Mouse (Mus musculus) ovary, adult 10 weeks (tissue): ENCODE results near the gene Slc22a29. TPM values are rescaled to one million over a fixed set of nuclear protein-coding genes. Genes with fewer than 3 reads are reported as not detected.

Source experiments
- polyA plus RNA-seq: library from polyadenylated mRNA; stranded (reverse); fragments of 350-450 nt; fragmentation: Illumina TruSeq; extraction: RNeasy Lipid Tissue Mini Kit (QIAGEN cat#74804); gene quantifications from one replicate; pipeline ENCODE4 v1.2.3, GENCODE M21; 2014

Gene Slc22a29
- not detected for polyA plus RNA-seq

DNA sequence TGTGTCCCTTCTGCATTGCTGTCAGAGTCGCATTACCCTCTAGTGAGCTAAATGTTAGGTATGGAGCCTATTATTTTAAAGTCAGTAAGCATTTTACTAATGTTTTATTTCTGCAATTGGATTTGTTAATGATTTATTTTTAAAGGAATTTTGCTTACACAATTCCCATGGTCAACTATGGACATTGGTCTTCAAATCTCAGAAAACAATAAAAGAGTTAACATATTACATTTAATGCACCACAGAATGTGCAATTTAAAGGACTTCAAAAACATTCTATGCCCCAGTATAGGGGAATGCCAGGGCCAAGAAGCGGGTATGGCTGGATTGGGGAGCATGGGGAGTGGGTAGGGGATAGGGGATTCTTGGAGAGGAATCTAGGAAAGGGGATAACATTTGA lies at the start of gene Slc22a29:
TSS of gene Slc22a29 (minus strand) at position 101 of the 400 bp plus-strand sequence.

DNA sequence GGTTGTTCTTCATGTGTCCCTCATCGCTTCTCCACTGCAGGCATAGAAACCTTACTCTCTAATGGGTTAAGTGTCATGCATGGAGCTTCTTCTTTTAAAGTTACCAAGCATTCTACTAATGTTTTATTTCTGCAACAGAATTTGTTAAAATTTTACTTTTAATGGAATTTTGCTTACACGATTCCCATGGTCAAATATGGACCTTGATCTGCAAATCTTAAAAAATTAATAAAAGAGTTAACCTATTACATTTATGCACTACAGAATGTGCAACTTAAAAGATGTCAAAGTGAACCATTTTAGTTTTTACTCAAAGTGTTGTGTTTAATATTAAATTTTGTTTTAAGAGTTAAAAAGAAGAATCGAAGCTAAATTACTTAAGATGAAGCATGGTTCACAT lies 86.8 kb downstream of the Slc22a29 start, which contains the start of gene Slc22a28:
TSS of gene Slc22a28 (minus strand) at position 102 of the 400 bp plus-strand sequence.

Other genes with a start within 250 kb of the Slc22a29 start
- not detected for gene Slc22a28, start 86.9 kb downstream of the Slc22a29 start, polyA plus RNA-seq
- not detected for gene Slc22a30, start 186.2 kb upstream of the Slc22a29 start, polyA plus RNA-seq